Mouse (Mus musculus) stomach, postnatal 0 days (tissue): Measurements from ENCODE around the gene Uaca. TPM values are rescaled to one million over a fixed set of nuclear protein-coding genes. Genes with fewer than 3 reads are reported as not detected.
A peak's percentile ranks its signal among the peaks of the same experiment; 100 is the strongest.

Experiments
- ATAC-seq: fragments of 200-750 bp; cut with Nextera tagmentation; 2 replicates; pipeline ENCODE4 v1.8.0; 2017; ENCODE audit not compliant: low FRiP score, low TSS enrichment
- DNase-seq: peaks from one replicate; pipeline ENCODE4 v3.0.0-alpha.2; 2016; ENCODE audit warnings: low spot score
- H3K27ac ChIP-seq: fragments of 300-500 bp; sonication (generic); replicated peaks from 2 replicates; pipeline ENCODE4 v1.5.1; 2014; ENCODE audit warnings: mild to moderate bottlenecking, control low read depth
- H3K27me3 ChIP-seq: fragments of 300-500 bp; sonication (generic); 2 replicates; pipeline ENCODE4 v1.6.1; 2014; ENCODE audit warnings: low read length; ENCODE audit not compliant: control insufficient read depth, insufficient read depth
- H3K36me3 ChIP-seq: fragments of 300-500 bp; sonication (generic); 2 replicates; pipeline ENCODE4 v1.6.1; 2014; ENCODE audit warnings: low read length, mixed read lengths; ENCODE audit not compliant: control insufficient read depth, insufficient read depth
- H3K4me1 ChIP-seq: fragments of 300-500 bp; sonication (generic); replicated peaks from 2 replicates; pipeline ENCODE4 v1.6.1; 2014; ENCODE audit warnings: antibody characterized with exemption; ENCODE audit not compliant: control insufficient read depth, insufficient read depth
- H3K4me2 ChIP-seq: fragments of 300-500 bp; sonication (generic); replicated peaks from 2 replicates; pipeline ENCODE4 v1.6.1; 2014; ENCODE audit warnings: low read depth, mild to moderate bottlenecking, control low read depth, moderate library complexity
- H3K4me3 ChIP-seq: fragments of 300-500 bp; sonication (generic); 2 replicates; pipeline ENCODE4 v1.5.1; 2014; ENCODE audit warnings: low read depth, low read length, control low read depth
- H3K9ac ChIP-seq: fragments of 300-500 bp; sonication (generic); 2 replicates; pipeline ENCODE4 v1.6.1; 2014; ENCODE audit warnings: mild to moderate bottlenecking, low read length, control low read depth, mixed read lengths
- H3K9me3 ChIP-seq: fragments of 300-500 bp; sonication (generic); 2 replicates; pipeline ENCODE4 v1.6.1; 2016; ENCODE audit warnings: low read length; ENCODE audit not compliant: control insufficient read depth
- CTCF ChIP-seq: IDR thresholded peaks from 2 replicates; pipeline ENCODE4 v1.5.1; 2016; ENCODE audit warnings: antibody characterized with exemption, low read depth, mild to moderate bottlenecking, moderate library complexity
- EP300 ChIP-seq: optimal IDR thresholded peaks from 2 replicates; pipeline ENCODE3; 2016; ENCODE audit warnings: antibody characterized with exemption
- WGBS: fragments of 180-500 bp; shearing (Covaris S2); extraction: QIAGEN DNeasy Blood & Tissue Kit; methylation state at CpG from one replicate; pipeline ENCODE4 v1.1.7; 2014; 5-methylcytosine and 5-hydroxymethylcytosine counted together
- polyA plus RNA-seq: library from polyadenylated mRNA; unstranded; fragments of >200 nt; fragmentation: Nextera tagmentation; extraction: Ambion mirVana; gene quantifications from 2 replicates; pipeline ENCODE4 v1.2.1, GENCODE M21; 2015

The Uaca gene
- polyA plus RNA-seq, 1 experiment from 2014 or later: 17.3 TPM

DNA sequence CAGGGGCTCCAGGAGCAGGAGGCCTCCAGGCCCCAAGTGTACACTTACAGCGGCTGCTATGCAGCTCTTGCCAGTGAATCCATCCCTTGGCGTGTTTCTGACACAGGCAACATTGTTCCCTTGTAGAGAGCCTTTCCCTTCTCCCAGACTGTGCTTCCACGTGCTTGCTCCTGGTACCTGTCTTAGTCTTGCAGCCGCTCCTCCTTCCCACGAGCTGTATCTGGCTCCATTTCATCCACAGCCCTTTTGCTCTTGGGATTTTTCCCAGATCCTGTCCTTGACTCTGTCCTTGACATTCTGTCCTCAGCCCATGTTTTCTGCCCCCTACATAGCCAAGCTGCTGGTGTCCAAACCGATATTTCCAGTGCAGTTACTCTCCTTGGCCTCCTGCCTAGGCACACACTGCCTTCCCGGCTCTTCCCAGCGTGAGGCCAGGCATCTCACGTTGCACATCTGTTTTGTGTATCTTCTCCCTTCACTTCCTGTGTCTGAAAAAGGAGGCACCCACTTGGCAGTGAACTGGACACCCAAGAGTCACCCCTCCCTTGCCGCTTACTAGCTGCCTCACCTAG is 34.8 kb upstream of the Uaca start:
- no peak for DNase-seq
- no peak for TF ChIP-seq EP300
- TF ChIP-seq CTCF: no peak
- H3K36me3 ChIP-seq: no peaks in the 10 kb centered on the region
- H3K27ac ChIP-seq: no peak overlapping the region
- H3K4me1 ChIP-seq: no peaks in the 10 kb centered on the region
- H3K9me3 ChIP-seq: no peaks in the 10 kb centered on the region
- no peak for ATAC-seq
- 53% methylated on average over 10 of the region's 10 CpGs for WGBS
- H3K4me3 ChIP-seq: no peak overlapping the region
- H3K4me2 ChIP-seq: no peak overlapping the region
- no peaks in the 10 kb centered on the region for H3K27me3 ChIP-seq
- no peak overlapping the region for H3K9ac ChIP-seq

DNA sequence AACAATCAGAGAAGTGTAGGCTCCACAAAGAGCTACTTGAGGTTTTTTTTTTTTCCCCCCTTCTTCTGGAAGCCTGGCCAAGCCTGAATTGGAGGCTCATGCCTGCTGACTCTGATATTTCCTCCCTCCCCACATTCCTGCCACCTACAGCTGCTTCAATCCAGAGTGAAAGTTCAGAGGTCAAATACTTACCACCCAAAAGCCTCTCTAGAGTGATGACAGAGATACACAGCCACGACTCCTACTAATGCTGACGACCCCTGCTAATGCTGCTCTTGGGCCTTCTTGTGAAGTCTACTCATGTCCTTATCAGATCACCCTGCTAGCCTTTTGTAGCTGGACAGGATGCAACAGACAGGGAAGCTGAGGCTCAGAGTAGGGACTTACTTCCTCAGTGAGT is 29.2 kb upstream of the Uaca start:
- Histone ChIP-seq H3K9ac (no peak overlapping the region), H3K4me1 (no peaks in the 10 kb centered on the region), H3K9me3 (no peaks in the 10 kb centered on the region), H3K4me2 (no peak overlapping the region), H3K36me3 (no peaks in the 10 kb centered on the region), H3K4me3 (no peak overlapping the region), H3K27ac (no peak overlapping the region), H3K27me3 (no peaks in the 10 kb centered on the region)
- DNase-seq: no peak
- 27% methylated on average over 2 of the region's 2 CpGs for WGBS
- no peak for ATAC-seq
- TF ChIP-seq EP300 (no peak), CTCF (no peak)

DNA sequence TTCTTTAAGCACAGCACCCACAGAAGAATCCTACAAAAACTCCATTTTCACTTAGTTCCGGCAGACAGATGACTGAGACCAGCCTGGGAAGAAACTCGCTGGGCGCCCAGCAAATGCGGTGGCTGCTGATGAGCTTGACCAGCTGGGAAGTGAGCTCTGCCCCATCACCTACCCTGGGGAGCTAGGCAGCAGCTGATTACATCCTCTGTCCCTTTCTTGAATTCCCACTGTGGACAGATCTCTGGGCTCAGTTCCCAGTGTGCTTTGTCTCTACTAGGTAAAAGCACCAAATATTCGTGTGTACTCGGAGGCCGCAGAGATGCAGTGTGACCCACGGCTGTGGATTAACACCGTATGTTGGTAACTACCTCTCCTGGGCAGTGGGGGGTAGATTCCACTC is 25.9 kb upstream of the Uaca start:
- H3K4me1 ChIP-seq: no peaks in the 10 kb centered on the region
- no peak for TF ChIP-seq CTCF
- DNase-seq: no peak
- H3K9ac ChIP-seq: no peak overlapping the region
- no peak overlapping the region for H3K4me2 ChIP-seq
- H3K36me3 ChIP-seq: no peaks in the 10 kb centered on the region
- no peaks in the 10 kb centered on the region for H3K27me3 ChIP-seq
- H3K27ac ChIP-seq: no peak overlapping the region
- no peak for ATAC-seq
- H3K9me3 ChIP-seq: no peaks in the 10 kb centered on the region
- no peak overlapping the region for H3K4me3 ChIP-seq
- 71% methylated on average over 9 of the region's 9 CpGs for WGBS

DNA sequence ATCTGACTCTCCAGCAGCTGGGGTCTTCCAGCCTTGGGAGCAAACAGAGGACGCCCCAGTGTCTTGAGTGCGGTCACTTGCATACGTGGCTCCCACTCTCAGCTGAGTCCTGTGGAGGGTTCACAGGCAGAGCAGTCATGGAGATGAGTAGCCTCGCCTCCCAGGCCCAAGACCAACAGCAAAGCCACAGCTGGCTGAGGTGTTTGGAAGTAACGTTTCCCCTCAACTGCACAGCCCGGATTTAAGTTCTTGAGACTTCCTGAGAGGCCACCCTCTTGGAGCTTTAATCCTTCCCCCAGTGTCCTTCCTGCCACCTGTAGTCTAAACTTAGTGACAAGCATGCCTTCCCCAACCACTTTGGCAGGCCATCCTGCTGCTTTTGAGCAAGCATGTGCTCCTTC is 24.6 kb upstream of the Uaca start:
- 76% methylated on average over 6 of the region's 6 CpGs for WGBS
- Histone ChIP-seq H3K4me1 (no peaks in the 10 kb centered on the region), H3K9me3 (no peaks in the 10 kb centered on the region), H3K27me3 (no peaks in the 10 kb centered on the region), H3K4me3 (no peak overlapping the region), H3K4me2 (no peak overlapping the region), H3K36me3 (no peaks in the 10 kb centered on the region), H3K27ac (no peak overlapping the region), H3K9ac (no peak overlapping the region)
- TF ChIP-seq EP300 (no peak), CTCF (no peak)
- no peak for DNase-seq
- ATAC-seq: no peak

DNA sequence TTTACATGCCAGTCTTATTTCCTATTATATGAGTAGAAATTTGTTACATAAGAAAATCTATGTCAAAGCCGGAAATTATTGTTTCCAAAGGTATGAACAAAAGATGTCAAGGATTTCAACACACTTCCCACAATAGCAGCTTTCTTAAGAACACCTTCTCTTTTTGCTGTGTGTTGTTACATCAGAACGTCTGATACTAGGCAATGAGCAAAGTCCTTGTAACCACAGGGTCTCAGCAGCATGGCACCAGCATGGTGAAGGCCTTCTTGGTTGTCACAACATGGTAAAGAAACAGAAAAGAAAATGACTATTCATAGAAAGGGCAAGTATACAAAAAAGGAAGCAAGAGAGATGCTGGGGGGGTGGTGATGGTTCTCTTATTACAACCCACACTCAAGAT is 20.6 kb upstream of the Uaca start:
- Histone ChIP-seq H3K4me3 (no peak overlapping the region), H3K27ac (no peak overlapping the region), H3K36me3 (no peaks in the 10 kb centered on the region), H3K9me3 (no peaks in the 10 kb centered on the region), H3K9ac (no peak overlapping the region), H3K4me1 (no peaks in the 10 kb centered on the region), H3K4me2 (no peak overlapping the region), H3K27me3 (no peaks in the 10 kb centered on the region)
- TF ChIP-seq EP300 (no peak), CTCF (no peak)
- WGBS: 80% methylated on average over 2 of the region's 2 CpGs
- DNase-seq (no peak), ATAC-seq (no peak)

DNA sequence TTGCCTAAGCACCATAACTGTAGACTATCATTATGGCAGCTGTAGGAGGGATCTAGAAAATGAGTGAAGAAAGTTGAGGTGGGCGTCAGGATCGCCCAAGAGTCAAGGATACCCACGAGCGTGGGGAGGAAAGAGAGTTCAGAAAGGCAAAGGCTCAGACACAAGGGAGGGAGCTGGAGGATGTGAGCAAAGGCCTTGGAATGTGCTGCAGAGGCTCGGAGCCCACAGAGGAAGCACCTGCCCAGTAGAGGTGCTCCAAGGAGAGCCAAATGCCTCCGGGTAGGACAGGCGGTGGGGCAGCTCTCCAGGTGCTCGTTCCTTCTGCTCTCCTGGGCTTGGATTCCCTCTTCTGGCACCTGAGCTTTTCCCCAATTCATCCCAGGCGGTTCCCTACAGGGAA is 17.4 kb upstream of the Uaca start:
- no peaks in the 10 kb centered on the region for H3K4me1 ChIP-seq
- H3K9ac ChIP-seq: no peak overlapping the region
- H3K27ac ChIP-seq: no peak overlapping the region
- 0 out of 2 replicates have a peak, but pooled peaks have one; percentile 53 for ATAC-seq
- no peaks in the 10 kb centered on the region for H3K36me3 ChIP-seq
- 73% methylated on average over 9 of the region's 9 CpGs for WGBS
- no peaks in the 10 kb centered on the region for H3K9me3 ChIP-seq
- H3K27me3 ChIP-seq: no peaks in the 10 kb centered on the region
- TF ChIP-seq CTCF (no peak), EP300 (no peak)
- no peak for DNase-seq
- no peak overlapping the region for H3K4me2 ChIP-seq
- no peak overlapping the region for H3K4me3 ChIP-seq
